Mouse (Mus musculus): Measurements from ENCODE around the gene Sema5a.

GRCm38 (mm10) chr15:32543181-32543580 lies 298.6 kb downstream of the Sema5a start:
- TF ChIP-seq CTCF (IDR thresholded peaks at IDR 0.05) (no peak), EP300 (IDR thresholded peaks at IDR 0.05) (no peak)
